Mouse (Mus musculus) adrenal gland (tissue): Measurements from ENCODE around the gene Tpte.
"Not testable (repeated sequence)": the region's sequence is repeated elsewhere in the genome, so short reads cannot be mapped to it uniquely, and the experiment has no call there.

ENCODE experiments used
- intact Hi-C: fragments of 180-260 bp; cut with DNase I; formaldehyde crosslinking; loops from one replicate; pipeline ENCODE4 v1.15.1; 2025
- long read RNA-seq, 2 experiments: library from polyadenylated mRNA; unstranded; transcript quantifications; one replicate each; pipeline ENCODE4 v2.0.0; 2020; ENCODE audit warnings: borderline replicate concordance in 1 of 2; ENCODE audit not compliant: insufficient replicate concordance in 1 of 2

Gene Tpte
- long read RNA-seq, experiment 1: 0 reads
- long read RNA-seq, experiment 2: 0 reads

- intact Hi-C loops: no loop called here
Measured at GRCm38 (mm10) chr8:22282999-22283491, at the start of gene Tpte. TSS of gene Tpte (plus strand) at chr8:22283441.

GRCm38 (mm10) chr8:22242986-22243385 lies 40.3 kb upstream of the Tpte start:
- intact Hi-C loops: no loop called here

GRCm38 (mm10) chr8:22245663-22246062 lies 37.6 kb upstream of the Tpte start:
- intact Hi-C loops: no loop called here

- intact Hi-C loops: no loop called here
Measured at GRCm38 (mm10) chr8:22247956-22248355, 35.3 kb upstream of the Tpte start.

GRCm38 (mm10) chr8:22249080-22249479 lies 34.2 kb upstream of the Tpte start:
- intact Hi-C loops: no loop called here

GRCm38 (mm10) chr8:22258946-22259450 lies 24.2 kb upstream of the Tpte start:
- intact Hi-C loops: no loop called here

GRCm38 (mm10) chr8:22259531-22259930 lies 23.7 kb upstream of the Tpte start:
- intact Hi-C loops: no loop called here

GRCm38 (mm10) chr8:22260091-22260722 lies 23.0 kb upstream of the Tpte start:
- intact Hi-C loops: no loop called here

GRCm38 (mm10) chr8:22262267-22262666 lies 21.0 kb upstream of the Tpte start:
- intact Hi-C loops: no loop called here

- intact Hi-C loops: no loop called here
Measured at GRCm38 (mm10) chr8:22264292-22264691, 18.9 kb upstream of the Tpte start.

- intact Hi-C loops: no loop called here
Measured at GRCm38 (mm10) chr8:22264787-22265186, 18.5 kb upstream of the Tpte start.

- intact Hi-C loops: no loop called here
Measured at GRCm38 (mm10) chr8:22265194-22265593, 18.0 kb upstream of the Tpte start.

- intact Hi-C loops: no loop called here
Measured at GRCm38 (mm10) chr8:22266809-22267208, 16.4 kb upstream of the Tpte start.

GRCm38 (mm10) chr8:22273142-22273541 lies 10.1 kb upstream of the Tpte start:
- intact Hi-C loops: no loop called here

- intact Hi-C loops: no loop called here
Measured at GRCm38 (mm10) chr8:22274641-22275040, 8.6 kb upstream of the Tpte start.

- intact Hi-C loops: no loop called here
Measured at GRCm38 (mm10) chr8:22302326-22302725, 19.1 kb downstream of the Tpte start.

- intact Hi-C loops: no loop called here
Measured at GRCm38 (mm10) chr8:22302896-22303306, 19.7 kb downstream of the Tpte start.

- intact Hi-C loops: not testable (repeated sequence)
Measured at GRCm38 (mm10) chr8:22304045-22304444, 20.8 kb downstream of the Tpte start.

- intact Hi-C loops: no loop called here
Measured at GRCm38 (mm10) chr8:22306999-22307398, 23.8 kb downstream of the Tpte start.

- intact Hi-C loops: no loop called here
Measured at GRCm38 (mm10) chr8:22311446-22311845, 28.2 kb downstream of the Tpte start.

- intact Hi-C loops: no loop called here
Measured at GRCm38 (mm10) chr8:22335426-22335825, 52.2 kb downstream of the Tpte start.

GRCm38 (mm10) chr8:22359359-22359758 lies 76.1 kb downstream of the Tpte start:
- intact Hi-C loops: no loop called here

GRCm38 (mm10) chr8:22359882-22360281 lies 76.6 kb downstream of the Tpte start:
- intact Hi-C loops: no loop called here
